Mouse (Mus musculus) cerebellum, adult 2 months (tissue): ENCODE data around the gene Atxn7l1. TPM values are rescaled to one million over a fixed set of nuclear protein-coding genes. Genes with fewer than 3 reads are reported as not detected.

Source experiments
- DNase-seq, 2 experiments: peaks; one replicate each; pipeline ENCODE4 v3.0.0; 2021
- H3K27ac ChIP-seq: fragments of 200-500 bp; 2 replicates; pipeline ENCODE4 v1.5.1; 2012; ENCODE audit warnings: low read length, control low read depth, inconsistent platforms; ENCODE audit not compliant: insufficient read depth
- H3K27me3 ChIP-seq: fragments of 200-500 bp; 2 replicates; pipeline ENCODE4 v1.6.1; 2012; ENCODE audit warnings: inconsistent platforms, mild to moderate bottlenecking, low read length, moderate library complexity; ENCODE audit not compliant: control insufficient read depth, insufficient read depth
- H3K4me1 ChIP-seq: fragments of 200-500 bp; 2 replicates; pipeline ENCODE4 v1.6.1; 2011; ENCODE audit warnings: low read length; ENCODE audit not compliant: control insufficient read depth, insufficient read depth
- H3K4me3 ChIP-seq: fragments of 200-500 bp; replicated peaks from 2 replicates; pipeline ENCODE3; 2011; ENCODE audit warnings: mild to moderate bottlenecking, low read depth, low read length, control low read depth; ENCODE audit not compliant: insufficient read depth
- CTCF ChIP-seq: fragments of 200-500 bp; IDR thresholded peaks from 2 replicates; pipeline ENCODE4 v1.5.1; 2011; ENCODE audit warnings: low read depth, mild to moderate bottlenecking, control low read depth, low read length, moderate library complexity, borderline replicate concordance; ENCODE audit not compliant: insufficient read depth
- POLR2A ChIP-seq: fragments of 200-500 bp; IDR thresholded peaks from 2 replicates; pipeline ENCODE4 v1.6.1; 2011; ENCODE audit warnings: low read length, control low read depth, borderline replicate concordance; ENCODE audit not compliant: insufficient read depth
- WGBS: fragments of 180-500 bp; shearing (Covaris S2); methylation state at CpG from one replicate; pipeline ENCODE4 v1.1.7; 2018; 5-methylcytosine and 5-hydroxymethylcytosine counted together
- polyA plus RNA-seq: library from polyadenylated mRNA; depleted of rRNA; stranded (reverse); fragments of >200 nt; gene quantifications from 2 replicates; pipeline ENCODE4 v1.2.3, GENCODE M21; 2012

The Atxn7l1 gene
- polyA plus RNA-seq, 1 experiment = 38.7 TPM

DNA sequence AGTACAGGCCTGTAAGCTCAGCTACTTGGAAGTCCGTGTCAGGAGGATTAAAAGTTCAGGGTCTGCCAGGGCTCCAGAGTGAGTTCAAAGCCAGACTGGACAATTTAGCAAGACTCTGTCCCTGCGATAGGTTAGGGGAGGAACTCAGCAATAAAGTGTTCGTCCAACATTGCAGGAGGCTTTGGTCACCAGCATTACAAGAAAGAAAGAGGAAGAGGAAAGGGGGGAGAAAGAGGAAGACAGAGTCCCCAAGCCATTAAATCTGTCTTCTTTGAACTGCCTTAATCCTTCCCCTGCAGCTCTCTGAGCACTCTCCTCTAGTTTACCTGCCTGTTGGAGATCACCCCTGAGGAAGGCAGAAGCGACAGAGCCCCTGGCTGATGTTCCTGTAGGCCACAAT, 184.6 kb downstream of the Atxn7l1 start:
- Histone ChIP-seq H3K4me3 (no peak overlapping the region), H3K27me3 (no peaks in the 10 kb centered on the region), H3K27ac (no peak overlapping the region), H3K4me1 (peaks cover 9% of the 10 kb centered on the region)
- no peak for DNase-seq
- TF ChIP-seq CTCF (no peak), POLR2A (no peak)
- WGBS = 90% methylated on average over 4 of the region's 4 CpGs

DNA sequence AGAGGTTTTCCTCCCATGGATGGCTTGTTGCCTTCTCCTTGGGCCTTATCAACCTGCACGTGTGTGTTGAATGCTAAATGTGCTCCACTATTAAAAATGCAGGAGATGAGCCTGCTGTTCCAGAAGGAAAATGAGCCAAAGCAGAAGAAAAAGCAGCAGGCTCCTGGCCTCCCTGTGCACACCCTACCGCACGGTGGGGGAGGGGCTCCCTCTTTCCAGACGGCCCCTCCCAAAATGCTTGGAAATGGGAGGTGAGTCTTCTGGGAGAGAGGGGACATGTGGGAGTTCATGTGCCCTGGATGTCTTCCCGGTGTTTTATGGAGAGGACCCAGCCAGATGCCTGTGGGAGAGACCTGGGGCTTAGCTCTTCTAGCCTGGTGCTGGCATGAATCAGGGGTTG, 185.3 kb downstream of the Atxn7l1 start:
- Histone ChIP-seq H3K27ac (no peak overlapping the region), H3K4me1 (peaks cover 9% of the 10 kb centered on the region), H3K27me3 (no peaks in the 10 kb centered on the region), H3K4me3 (no peak overlapping the region)
- 11% methylated on average over 5 of the region's 5 CpGs for WGBS
- DNase-seq = peak; percentile 28 to 39
- no peak for TF ChIP-seq POLR2A
- no peak for TF ChIP-seq CTCF

DNA sequence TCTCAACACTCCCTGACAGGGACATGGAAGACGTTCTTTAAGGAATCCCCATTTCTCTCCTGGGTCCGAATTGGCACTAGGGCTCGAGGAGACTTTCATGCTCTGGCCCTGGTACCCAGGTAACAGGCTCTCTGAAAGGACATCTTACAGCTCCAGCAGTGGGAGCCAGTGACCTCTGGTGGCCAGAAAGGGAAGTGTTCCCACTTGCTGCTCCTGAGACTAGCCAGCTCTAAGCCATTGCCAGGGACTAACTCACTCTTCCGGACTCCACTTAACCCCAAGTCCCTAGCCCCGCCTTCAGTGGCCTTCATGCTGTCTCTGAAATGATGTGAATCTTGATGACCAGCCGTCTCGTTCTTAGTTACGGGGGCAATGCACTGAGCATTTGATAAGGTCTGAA, 186.4 kb downstream of the Atxn7l1 start:
- TF ChIP-seq CTCF = peak; percentile 99
- TF ChIP-seq POLR2A = no peak
- Histone ChIP-seq H3K27me3 (no peaks in the 10 kb centered on the region), H3K27ac (no peak overlapping the region), H3K4me3 (no peak overlapping the region), H3K4me1 (peaks cover 9% of the 10 kb centered on the region)
- 18% methylated on average over 8 of the region's 8 CpGs for WGBS
- DNase-seq = peak; percentile 84 to 92

DNA sequence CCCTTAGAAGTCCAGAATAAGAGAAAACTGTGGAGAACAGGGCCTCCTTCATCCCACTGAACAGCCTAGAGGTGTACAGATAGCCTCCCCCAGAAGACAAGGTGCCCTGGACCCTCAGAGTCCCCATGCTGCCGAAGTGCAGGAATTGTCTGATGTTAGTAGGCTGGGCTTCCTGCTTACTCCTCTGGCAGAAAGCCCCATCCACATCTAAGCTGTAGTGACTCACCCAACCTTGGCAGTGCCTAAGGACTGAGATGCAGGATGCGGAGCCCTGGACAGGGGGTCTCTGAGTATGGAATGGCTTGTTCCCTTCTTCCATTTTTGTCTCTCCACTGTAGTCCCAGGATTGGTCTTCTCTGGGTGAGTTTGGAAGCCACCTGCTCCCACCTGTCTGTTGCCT, 187.0 kb downstream of the Atxn7l1 start:
- H3K27ac ChIP-seq = no peak overlapping the region
- no peak overlapping the region for H3K4me3 ChIP-seq
- no peak for TF ChIP-seq POLR2A
- TF ChIP-seq CTCF = no peak
- DNase-seq = no peak
- WGBS = 77% methylated on average over 2 of the region's 2 CpGs
- H3K27me3 ChIP-seq = no peaks in the 10 kb centered on the region
- H3K4me1 ChIP-seq = peaks cover 9% of the 10 kb centered on the region

DNA sequence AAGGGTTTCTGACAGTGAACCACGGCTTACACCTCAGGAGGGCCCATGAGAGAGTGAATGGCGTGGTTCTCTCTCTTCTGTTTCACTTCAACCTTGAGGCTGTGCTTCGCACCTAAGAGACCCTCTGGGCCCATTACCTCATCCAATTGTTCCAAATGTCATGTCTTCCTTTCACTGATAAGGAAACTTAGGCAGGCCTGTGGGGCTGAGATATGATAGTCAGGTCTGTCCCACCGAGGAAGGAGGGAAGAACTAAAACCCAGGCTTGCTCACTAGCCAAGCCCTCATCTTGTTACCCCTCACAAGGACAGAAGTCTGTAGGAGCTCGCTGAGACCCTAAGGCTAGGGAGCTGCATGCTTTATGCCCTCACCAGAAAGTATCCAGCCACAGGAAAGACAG, 187.5 kb downstream of the Atxn7l1 start:
- Histone ChIP-seq H3K27me3 (no peaks in the 10 kb centered on the region), H3K27ac (no peak overlapping the region), H3K4me1 (peaks cover 9% of the 10 kb centered on the region), H3K4me3 (no peak overlapping the region)
- no peak for DNase-seq
- TF ChIP-seq POLR2A = no peak
- no peak for TF ChIP-seq CTCF
- WGBS = 90% methylated on average over 5 of the region's 5 CpGs

DNA sequence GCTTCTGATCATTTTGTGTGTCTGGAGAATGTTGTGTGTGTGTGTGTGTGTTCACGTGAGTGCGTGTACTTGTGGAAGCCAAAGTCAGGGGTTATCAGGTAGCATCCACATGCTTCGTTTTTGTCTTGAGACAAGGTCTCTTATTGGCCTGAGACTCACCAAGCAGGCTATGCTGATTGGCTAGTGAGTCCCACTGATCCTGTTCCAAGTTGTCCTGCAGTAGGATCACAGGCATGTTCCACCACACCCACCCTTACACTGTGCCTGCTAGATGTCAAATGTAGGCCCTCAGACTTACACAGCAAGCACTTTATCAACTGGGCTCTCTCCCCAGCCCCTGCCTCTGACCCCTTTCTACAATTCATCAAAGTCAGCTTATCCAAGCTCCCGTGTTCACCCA, 187.9 kb downstream of the Atxn7l1 start:
- no peak for DNase-seq
- Histone ChIP-seq H3K4me1 (peaks cover 9% of the 10 kb centered on the region), H3K27me3 (no peaks in the 10 kb centered on the region), H3K4me3 (no peak overlapping the region), H3K27ac (no peak overlapping the region)
- WGBS = 96% methylated on average over 4 of the region's 4 CpGs
- no peak for TF ChIP-seq CTCF
- no peak for TF ChIP-seq POLR2A

DNA sequence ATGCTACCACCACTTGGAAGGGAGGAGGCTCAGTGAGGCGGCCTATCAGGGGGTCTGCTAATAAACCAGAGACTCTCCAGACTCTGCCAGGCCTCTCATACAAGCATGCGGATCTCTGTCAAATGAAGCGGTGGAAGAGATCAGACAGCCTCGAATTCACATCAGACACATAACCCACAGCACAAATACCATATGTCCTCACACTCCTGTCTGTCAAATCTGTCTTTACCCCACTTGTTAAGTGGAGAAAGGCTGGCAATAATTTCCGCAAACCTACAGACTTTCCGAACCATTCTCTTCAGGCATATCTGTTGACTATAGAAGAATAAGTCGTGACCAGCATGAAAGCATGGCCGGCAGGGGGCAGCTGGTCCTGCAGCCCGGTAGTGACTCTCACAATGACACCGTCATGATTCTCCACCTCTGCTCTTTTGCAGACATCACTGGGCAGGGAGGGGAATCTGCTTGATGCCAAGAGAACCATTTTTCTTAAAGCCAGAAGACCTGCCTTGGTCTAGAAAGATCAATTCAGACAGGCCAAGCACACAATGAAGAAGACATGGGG, 189.2 kb downstream of the Atxn7l1 start:
- WGBS = 71% methylated on average over 10 of the region's 10 CpGs
- Histone ChIP-seq H3K4me3 (no peak overlapping the region), H3K4me1 (peaks cover 21% of the 10 kb centered on the region), H3K27me3 (no peaks in the 10 kb centered on the region), H3K27ac (no peak overlapping the region)
- TF ChIP-seq POLR2A (no peak), CTCF (no peak)
- no peak for DNase-seq

DNA sequence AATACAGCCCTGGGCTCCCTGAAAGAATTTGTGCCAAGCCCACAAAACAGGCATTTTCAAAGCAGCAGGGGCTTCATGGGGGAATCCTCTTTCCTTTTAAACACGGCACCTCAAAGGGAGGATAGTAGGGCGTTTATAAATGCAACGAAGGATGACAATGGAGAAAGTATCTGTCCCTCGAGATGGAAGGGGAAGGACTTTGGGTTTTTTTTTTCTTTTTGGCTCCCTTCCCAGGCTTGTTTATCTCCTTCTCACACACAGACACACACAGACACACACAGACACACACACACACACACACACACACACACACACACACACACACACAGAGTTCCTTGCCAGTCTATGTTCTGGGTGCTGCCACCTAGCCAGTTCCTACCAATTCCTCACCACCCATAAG, 189.8 kb downstream of the Atxn7l1 start:
- H3K4me1 ChIP-seq = peaks cover 24% of the 10 kb centered on the region
- WGBS = 48% methylated on average over 4 of the region's 4 CpGs
- no peak for DNase-seq
- H3K27ac ChIP-seq = no peak overlapping the region
- no peak overlapping the region for H3K4me3 ChIP-seq
- H3K27me3 ChIP-seq = no peaks in the 10 kb centered on the region
- TF ChIP-seq POLR2A (no peak), CTCF (no peak)
